Mouse (Mus musculus) olfactory bulb, adult 2 months (tissue): ENCODE measurements around the gene Tnfsf10.
"Not testable (repeated sequence)": the region's sequence is repeated elsewhere in the genome, so short reads cannot be mapped to it uniquely, and the experiment has no call there.

Experiments used
- CTCF ChIP-seq: fragments of 200-500 bp; IDR thresholded peaks from 2 replicates; pipeline ENCODE4 v1.5.1; 2012; ENCODE audit warnings: low read depth, mild to moderate bottlenecking, low read length, moderate library complexity; ENCODE audit not compliant: insufficient read depth
- POLR2A ChIP-seq: fragments of 200-500 bp; IDR thresholded peaks from 2 replicates; pipeline ENCODE4 v1.6.1; 2012; ENCODE audit warnings: mild to moderate bottlenecking, low read depth, low read length, moderate library complexity; ENCODE audit not compliant: insufficient read depth

- not testable (repeated sequence) for TF ChIP-seq CTCF, POLR2A
These were observed 25.4 kb upstream of the Tnfsf10 start for GRCm38 (mm10) chr3:27291411-27291810.
